Mouse (Mus musculus) thymus, postnatal 36 days (tissue): ENCODE measurements around the gene Ppp1r9a.

Experiments
- DNase-seq, 2 experiments: peaks; one replicate each; pipeline ENCODE4 v3.0.0; 2022; ENCODE audit warnings: mixed read lengths in 2 of 2

The Ppp1r9a gene

DNA sequence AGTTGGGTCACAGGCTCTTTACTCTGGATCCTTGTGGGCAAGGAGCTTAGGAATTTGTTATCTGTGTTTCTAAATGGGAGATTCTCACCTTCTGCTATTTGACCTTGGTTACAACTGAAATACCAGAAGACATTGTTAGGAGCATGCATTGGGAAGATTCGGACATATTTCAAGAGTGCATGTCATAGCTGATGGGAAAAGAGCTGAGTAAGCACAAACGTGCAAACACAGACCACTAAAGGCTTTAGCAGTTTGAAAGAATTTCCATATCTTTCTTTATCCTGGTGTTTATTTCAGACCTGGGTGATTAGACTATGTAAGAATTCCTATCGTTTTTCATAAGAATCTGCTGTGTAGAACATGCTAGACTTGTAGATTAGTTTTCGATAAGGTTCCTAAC is 59.5 kb downstream of the Ppp1r9a start:
- no peak for DNase-seq

- DNase-seq = no peak
Measured at GRCm38 (mm10) chr6:4963049-4963448, 60.3 kb downstream of the Ppp1r9a start.

- no peak for DNase-seq
Measured at GRCm38 (mm10) chr6:4967236-4967635, 64.5 kb downstream of the Ppp1r9a start.

DNA sequence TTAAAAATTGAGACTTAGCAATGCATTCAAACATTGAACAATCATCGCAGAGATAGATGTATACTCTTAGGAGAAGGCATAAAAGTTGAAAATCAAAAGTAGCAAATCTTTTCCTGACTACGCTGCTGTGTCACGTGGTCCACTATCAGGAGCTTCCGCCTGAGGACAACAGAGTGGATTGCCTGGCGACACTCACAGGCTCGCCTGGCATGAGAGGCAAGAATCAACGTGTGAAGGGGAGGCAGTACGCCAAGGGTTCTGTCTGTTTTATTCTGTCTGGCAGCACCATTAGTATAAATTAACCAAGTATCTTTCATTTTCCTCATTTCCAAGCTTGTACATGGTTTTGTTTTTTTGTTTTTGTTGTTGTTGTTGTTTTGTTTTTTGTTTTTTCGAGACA is 68.5 kb downstream of the Ppp1r9a start:
- no peak for DNase-seq

DNA sequence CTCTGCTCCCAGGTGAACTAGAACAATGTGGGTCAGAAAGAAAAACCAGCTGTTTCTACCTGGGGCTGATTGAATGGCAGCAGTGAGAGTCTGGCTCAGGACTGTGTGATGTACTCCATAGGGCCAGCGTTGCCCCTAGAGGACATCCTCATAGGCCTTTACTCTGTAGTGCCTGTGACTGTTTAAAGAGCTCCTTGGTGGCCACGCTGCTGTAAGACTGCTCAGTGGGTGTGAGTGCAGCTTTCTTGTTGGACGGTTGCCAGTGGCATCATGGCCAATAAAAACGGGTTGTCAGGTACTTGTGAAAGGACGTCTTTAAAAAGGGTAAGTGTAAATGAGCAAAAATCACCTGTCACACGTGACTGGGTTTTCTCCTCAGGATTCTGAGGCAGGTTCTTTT is 70.1 kb downstream of the Ppp1r9a start:
- DNase-seq = no peak

GRCm38 (mm10) chr6:4973337-4973736 is 70.6 kb downstream of the Ppp1r9a start:
- no peak for DNase-seq

- DNase-seq = no peak
Measured at GRCm38 (mm10) chr6:4977515-4977914, 74.8 kb downstream of the Ppp1r9a start.

GRCm38 (mm10) chr6:4978249-4978648 is 75.5 kb downstream of the Ppp1r9a start:
- no peak for DNase-seq

DNA sequence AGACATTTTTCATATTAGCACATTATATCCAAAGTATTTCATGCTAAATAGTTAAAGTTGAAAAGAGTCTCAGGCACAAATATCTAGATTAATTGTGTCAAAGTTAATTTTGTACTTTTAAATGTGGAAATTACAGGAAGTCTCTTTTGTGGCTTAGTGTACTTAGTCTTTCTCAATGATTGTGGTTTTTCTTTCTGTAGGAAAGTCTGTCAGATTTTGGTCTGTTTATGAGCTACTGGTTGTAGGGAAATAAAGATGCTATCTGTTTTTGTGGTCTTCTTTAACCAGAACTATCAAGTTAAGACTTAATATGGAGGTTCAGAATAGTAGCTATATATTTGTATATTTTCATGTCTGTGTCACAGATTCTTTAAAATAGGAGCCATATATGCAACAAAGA is 76.2 kb downstream of the Ppp1r9a start:
- DNase-seq = no peak

DNA sequence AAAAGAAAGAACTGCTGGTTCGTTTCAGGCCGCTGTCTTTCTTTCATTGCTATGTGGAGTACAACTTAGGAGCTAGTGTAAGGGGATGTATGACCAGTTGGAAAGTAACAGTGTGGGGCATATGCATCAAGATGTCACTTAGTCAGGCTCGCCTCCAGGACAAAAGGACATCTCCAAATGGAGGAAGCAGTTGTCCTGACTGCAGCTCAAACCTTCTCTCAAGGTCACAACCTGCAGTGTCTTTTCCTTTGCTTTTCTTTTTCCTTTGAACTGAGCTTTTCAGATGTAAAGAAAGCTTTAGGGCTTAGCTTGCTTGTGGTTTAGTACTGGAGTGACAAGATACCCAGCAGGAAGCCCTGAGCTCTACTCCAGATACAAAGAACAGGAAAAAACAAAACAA is 77.4 kb downstream of the Ppp1r9a start:
- DNase-seq = no peak

- no peak for DNase-seq
Measured at GRCm38 (mm10) chr6:4982686-4983162, 80.0 kb downstream of the Ppp1r9a start.

- no peak for DNase-seq
Measured at GRCm38 (mm10) chr6:4985668-4986067, 83.0 kb downstream of the Ppp1r9a start.

DNA sequence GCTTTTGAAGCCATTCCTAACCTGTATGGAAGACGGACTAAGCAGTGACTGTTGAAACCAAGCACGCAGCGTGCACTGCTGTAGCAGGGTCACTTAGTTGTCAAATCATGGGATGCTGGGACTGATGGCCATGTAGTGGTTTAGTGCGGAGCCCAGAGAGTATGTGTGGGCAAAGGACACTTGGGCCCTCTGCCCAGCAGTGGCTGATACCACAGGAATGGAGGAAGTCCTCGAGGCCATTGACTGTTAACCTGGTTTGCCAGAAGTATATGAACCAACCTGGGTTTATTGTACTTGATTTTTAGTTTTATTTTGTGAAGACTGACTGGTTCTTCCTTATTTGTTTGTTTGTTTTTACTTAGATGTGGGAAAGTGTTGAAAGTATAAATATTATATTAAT is 84.4 kb downstream of the Ppp1r9a start:
- DNase-seq = no peak

GRCm38 (mm10) chr6:4988688-4989087 is 86.0 kb downstream of the Ppp1r9a start:
- DNase-seq = no peak

DNA sequence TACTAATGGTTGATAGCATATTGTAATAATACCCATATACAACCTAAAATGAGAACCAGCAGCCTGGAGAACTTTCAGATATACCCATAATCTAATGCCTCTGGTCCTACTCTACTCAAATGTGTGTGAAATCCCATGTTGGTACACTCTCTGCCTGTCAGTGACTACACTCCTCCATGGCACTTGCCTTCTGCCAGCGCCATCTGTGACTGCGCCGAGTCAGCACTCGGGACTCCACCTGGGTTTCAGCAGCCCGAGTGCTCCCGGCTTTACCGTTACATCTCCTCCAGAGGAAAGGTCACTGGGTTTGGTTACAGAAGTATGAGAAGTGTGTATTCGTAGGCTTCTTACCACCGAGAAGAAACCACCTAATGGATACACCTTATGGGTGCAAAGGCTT is 89.6 kb downstream of the Ppp1r9a start:
- no peak for DNase-seq

- DNase-seq = no peak
Measured at GRCm38 (mm10) chr6:4993600-4994160, 91.0 kb downstream of the Ppp1r9a start.

GRCm38 (mm10) chr6:4994161-4994919 is 91.6 kb downstream of the Ppp1r9a start:
- DNase-seq = no peak

DNA sequence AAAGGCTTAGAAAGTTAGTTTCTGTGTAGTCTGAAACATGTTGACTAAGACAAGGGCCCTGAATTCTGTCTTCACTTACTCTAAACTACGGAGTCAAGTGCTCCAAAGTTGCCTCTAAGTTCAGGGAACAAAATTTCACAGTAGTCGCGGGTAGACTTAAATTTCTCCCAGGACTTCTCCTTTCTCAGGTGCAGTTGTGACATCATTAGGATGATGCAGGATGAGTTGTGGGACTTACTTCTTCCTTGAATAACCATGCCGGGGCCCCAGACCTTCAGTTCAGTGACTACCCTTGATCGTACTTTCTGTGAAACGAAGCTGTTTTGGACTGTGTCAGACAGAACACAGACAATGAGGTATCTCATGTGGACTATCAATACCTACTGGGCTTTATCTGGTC is 94.9 kb downstream of the Ppp1r9a start:
- DNase-seq = no peak

- DNase-seq = no peak
Measured at GRCm38 (mm10) chr6:4998929-4999328, 96.2 kb downstream of the Ppp1r9a start.

- no peak for DNase-seq
Measured at GRCm38 (mm10) chr6:5000788-5001187, 98.1 kb downstream of the Ppp1r9a start.

- no peak for DNase-seq
Measured at GRCm38 (mm10) chr6:5005491-5006275, 103.0 kb downstream of the Ppp1r9a start.

DNA sequence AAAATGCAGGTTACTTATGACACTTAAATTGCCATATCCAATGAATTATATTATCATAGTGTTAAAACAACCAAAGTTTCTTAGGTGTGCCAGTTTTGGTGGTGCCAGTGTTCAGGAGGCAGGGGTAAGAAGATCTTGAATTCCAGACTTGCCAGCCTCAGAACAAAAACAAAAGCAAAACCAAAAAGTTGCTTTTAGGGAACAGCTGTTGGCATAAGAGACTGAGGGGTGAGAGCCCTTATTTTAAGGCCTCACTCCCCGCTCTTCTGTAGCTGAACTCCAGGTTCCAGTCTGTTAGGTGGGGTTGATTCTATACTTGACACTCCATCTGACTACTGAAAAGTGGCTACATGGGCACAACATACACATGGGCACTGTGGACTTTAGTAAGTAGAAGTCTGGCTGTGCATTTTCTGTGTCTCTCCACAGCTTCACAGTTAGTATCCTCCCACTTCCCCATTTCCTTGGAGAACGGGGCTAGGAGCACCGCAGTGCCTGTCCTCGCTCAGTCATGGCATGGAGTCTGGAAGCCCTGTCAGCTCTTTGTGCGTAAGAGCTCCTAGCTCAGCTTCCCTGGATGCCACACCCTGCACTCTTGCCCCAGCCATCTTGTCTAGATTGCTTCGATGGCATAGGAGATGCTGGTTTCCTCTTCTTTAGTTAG is 103.7 kb downstream of the Ppp1r9a start:
- no peak for DNase-seq

DNA sequence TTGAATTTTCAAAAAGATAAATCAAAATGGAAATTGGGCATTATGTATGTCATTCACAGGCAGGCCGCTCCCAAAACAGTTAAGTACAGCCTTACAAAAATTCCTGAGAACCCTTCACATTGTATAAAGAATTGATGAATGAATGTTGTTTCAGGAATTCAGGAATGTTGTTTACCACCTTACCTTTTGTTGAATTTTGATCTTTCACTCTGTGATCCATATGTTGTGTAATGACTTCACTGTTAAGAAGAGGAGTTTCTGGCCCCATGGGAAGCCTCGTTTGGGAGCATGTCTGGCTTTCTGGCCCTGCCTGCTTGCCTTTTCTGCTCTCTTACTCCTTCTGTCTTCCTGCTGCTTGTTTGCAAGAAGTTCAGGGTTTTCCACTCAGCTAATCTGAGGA is 105.4 kb downstream of the Ppp1r9a start:
- no peak for DNase-seq
